Mouse (Mus musculus): ENCODE results near the gene Cdca5.
A peak's percentile ranks its signal among the peaks of the same experiment; 100 is the strongest.

Gene Cdca5

DNA sequence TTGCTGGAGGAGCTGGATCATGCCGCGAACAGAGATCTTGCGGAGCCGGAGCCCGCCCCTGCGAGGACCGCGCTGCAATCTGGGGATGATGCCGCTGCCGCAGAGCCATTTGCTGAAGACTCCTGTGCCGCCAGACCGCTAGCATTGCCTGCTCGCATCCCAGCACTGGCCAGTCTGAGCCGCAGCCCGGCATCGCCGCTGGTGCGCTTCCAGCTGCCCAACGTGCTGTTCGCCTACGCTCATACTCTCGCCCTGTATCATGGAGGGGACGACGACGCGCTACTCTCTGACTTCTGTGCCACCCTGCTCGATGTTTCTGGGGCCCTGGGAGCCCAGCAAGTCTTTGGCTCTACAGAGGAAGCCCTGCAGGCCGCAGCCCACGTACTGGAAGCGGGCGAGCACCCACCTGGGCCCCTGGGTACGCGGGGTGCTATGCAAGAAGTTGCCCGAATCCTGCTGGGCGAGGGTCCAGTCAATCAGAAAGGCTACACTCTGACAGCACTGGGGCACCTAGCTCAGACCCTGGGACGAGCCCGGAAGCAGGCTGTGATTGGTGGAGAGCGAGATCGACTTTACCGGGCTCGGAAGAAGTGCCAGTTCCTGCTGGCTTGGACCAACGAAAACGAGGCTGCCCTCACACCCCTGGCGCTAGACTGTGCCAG is 23.0 kb upstream of the Cdca5 start:
- DNase-seq = peak; percentile 72

DNA sequence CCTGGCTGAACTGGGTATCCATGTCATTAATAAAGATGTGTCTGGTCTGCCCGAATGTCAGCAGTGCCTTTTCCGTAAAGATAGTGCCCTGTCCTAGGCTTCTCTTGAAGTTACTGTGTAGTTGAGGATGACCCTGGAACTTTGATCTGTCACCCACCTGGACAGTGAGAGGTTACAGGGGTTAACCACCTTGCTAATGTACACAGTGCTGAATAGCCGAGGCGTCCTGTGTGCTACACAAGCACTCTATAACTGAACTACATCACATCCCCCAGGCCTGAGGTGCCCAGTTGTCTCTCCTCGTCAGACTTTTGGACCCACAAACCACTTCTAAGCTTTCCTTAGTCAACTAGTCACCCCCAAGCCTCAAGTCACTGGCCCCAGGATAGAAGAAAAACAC is 22.4 kb upstream of the Cdca5 start:
- no peak for DNase-seq

DNA sequence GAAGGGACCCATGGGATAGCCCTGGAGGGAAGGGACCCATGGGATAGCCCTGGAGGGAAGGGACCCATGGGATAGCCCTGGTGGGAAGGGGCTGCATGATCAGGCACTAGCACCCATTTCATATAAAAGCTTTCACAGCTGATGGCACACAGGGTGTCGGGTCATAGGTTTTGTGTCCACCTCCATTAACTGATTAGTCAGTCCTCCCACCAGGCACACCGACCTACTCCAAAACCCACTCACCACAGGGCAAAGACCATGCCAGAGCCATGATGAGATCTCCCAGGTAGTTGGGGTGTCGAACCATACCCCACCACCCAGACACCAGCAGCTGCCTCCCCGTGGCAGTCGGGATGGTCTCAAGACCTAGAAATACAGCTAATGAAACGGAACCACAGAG is 21.7 kb upstream of the Cdca5 start:
- no peak for DNase-seq

- no peak for DNase-seq
Measured at GRCm38 (mm10) chr19:6066571-6066970, 18.2 kb upstream of the Cdca5 start.

GRCm38 (mm10) chr19:6067011-6067723 is 17.6 kb upstream of the Cdca5 start:
- DNase-seq = peak; percentile 87

- peak; percentile 87 for DNase-seq
Measured at GRCm38 (mm10) chr19:6067724-6068415, 16.9 kb upstream of the Cdca5 start, which contains the start of gene Tm7sf2. Tm7sf2 (minus strand) TSS chr19:6068373.

DNA sequence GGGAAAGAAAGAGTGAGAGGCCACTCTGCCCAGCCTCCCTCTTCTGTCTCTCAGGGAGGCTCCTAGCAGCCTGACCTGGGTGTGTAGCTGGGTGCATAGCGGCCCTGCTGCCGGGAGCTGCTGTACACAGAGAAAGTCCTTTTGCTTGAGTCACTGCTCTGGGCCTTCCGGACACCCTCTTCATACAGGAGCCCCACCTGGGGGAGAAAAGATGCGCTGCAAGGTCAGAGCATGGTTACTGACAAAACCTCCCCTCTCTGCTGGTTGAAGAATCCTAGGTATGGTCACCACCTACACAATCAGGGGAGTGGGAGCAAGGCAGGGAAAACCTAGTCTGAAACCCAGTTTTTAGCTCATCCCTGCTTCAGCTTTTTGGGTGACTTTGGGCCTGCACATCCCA is 15.8 kb upstream of the Cdca5 start:
- DNase-seq = peak; percentile 54

GRCm38 (mm10) chr19:6069851-6070250 is 14.9 kb upstream of the Cdca5 start:
- DNase-seq = no peak

- DNase-seq = no peak
Measured at GRCm38 (mm10) chr19:6070571-6071250, 14.1 kb upstream of the Cdca5 start.

GRCm38 (mm10) chr19:6071261-6071660 is 13.5 kb upstream of the Cdca5 start:
- DNase-seq = no peak

DNA sequence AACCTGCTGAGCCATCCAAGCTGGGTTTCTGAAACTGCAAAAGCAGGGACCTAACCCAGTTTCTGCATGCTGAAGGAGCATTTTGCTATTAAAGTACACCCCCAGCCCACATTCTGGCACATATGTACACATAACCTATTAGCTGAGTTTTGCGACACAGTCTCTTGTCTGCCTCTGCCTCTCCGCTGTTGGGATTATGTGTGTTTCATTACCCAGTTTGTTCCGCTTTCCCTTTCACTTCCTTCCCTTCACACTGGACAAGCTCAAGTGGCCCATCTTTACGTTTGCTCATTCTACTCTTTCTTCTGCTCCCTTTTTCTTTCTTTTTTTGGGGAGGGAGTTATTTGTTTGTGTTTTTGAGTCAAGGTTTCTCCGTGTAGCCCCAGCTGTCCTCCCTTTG is 10.9 kb upstream of the Cdca5 start:
- DNase-seq = no peak

GRCm38 (mm10) chr19:6076564-6077393 is 8.0 kb upstream of the Cdca5 start, which contains the start of gene Vps51:
Vps51 (minus strand) TSS chr19:6077231.
- DNase-seq = peak; percentile 88

- no peak for DNase-seq
Measured at GRCm38 (mm10) chr19:6079983-6080480, 4.8 kb upstream of the Cdca5 start, which contains the start of gene Tmem262. Tmem262 (plus strand) TSS chr19:6080033.

GRCm38 (mm10) chr19:6082156-6082555 is 2.6 kb upstream of the Cdca5 start, which contains the start of gene Gm28374:
Gm28374 (minus strand) TSS chr19:6082256.
- no peak for DNase-seq

DNA sequence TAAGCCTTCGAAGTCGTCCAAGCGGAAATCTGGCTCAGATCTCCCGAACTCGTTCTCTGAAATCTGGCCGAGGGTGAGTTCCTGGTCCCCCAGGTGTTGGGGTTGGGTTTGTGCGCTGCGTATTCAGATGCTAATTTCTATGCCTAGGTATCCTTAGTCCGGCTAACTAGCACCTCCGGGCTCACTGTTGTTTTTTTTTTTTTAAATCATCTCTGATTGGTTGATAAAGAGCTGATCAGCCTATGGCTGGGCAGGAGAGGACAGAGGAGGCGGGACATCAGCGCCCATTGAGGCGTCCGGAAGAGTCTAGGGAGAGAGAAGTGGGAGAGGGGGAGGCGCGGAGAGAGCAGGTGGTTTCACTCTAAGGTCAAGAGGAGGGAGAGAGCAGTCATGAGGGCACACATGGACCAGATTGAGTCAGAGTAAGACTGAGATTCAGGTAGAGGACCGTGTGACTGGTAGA is 665 bp downstream of the Cdca5 start:
- DNase-seq = peak; percentile 70

- DNase-seq = no peak
Measured at GRCm38 (mm10) chr19:6088841-6089240, 4.1 kb downstream of the Cdca5 start.

DNA sequence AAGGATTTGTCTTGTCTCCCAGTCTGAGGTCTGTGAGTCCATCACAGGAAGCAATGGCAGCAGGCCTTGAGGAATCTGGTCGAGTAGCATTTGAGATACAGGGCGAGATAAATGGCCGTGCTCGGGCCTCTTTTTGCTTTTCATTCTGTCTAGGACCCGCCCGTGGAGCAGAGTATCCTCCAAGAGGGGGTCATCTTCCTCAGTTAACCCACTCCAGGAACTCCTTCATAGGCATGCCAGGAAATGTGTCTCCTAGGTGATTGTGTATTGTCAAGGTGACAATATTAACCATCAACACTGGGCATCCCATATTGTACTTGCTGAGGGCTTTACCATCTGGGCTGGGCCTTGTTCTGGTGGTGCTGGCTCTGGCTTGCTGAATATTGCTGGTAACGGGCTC is 9.3 kb downstream of the Cdca5 start, which contains the start of gene AC131692.1:
AC131692.1 (plus strand) TSS at position 301 of the 400 bp plus-strand sequence.
- no peak for DNase-seq

DNA sequence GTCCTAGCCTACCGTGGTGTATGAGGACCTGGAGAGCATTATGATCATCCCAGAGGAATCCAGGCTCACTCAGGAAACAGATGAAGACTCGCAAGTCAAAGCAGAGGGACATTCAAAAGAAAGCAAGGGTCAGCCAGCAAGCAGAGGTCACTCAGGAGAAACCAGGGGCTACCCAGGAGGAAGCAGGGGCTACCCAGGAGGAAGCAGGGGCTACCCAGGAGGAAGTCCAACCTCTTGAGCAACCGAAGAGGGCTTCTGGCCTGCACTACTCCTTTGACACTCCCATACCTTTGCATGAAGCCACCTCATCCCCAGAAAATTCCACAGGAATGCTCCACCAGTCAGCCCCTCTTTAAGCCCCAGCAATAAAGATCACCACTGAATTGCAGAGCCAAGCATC is 13.1 kb downstream of the Cdca5 start:
- DNase-seq = no peak

GRCm38 (mm10) chr19:6101186-6101585 is 16.4 kb downstream of the Cdca5 start:
- DNase-seq = no peak

DNA sequence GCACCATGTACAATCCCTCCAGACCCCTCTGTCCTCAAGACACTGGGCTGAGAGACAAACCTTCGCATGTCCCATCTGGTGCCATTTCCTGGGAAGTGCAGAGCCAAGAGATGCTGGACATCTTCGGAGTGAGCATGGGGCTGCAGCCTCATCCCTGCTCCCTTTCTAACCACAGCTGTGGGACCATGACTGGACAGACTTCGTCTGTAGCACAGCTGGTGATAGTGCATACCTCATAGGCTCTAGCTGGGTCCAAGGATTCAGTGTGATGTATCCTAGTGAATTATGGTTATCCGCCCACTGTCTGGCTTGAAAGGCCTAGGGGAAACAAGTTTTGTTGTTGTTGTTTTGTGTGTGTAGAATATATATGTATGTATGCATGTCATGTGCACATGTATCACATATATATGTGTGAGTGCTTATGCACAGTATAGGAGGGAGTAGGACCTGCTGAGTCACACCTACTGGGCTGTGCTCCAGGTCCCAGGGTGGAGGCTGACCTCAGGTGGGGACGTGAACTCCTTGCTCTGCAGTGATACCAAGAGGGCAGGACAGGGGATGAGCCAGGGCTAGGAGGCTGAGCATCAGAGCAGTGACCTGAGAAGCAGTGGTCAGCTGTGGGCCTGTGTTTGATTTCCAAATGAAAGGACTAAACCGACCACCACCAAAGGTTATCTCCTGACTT is 17.5 kb downstream of the Cdca5 start:
- DNase-seq = no peak

DNA sequence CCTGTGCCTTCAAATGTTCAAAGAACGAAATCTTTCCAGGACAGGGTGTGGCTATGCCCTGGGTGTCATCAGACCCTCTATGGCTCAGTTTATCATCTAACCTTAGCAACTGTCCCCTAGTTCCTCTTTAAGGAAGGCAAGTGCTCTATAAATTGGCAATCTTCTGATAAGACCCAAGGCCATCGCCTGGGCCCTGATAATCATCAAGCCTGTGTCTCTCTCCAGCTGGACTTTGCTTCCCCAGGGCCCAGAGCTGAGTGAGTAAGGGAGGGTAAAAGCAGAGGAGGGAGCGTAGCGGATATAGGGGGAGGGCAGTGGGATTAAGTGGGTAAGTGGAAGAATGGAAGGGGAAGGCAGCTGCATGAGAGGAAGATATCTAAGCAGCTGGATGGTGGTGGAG is 19.7 kb downstream of the Cdca5 start:
- DNase-seq = no peak
